Mouse (Mus musculus) spleen, embryonic (tissue): Measurements from ENCODE around the gene Pde4d.

Experiments
- CTCF ChIA-PET: fragments of 350-600 bp; sonication (Branson Sonifier 250); formaldehyde crosslinking; loops from one replicate; lab custom pipeline; 2022; lab: Charles Lee

Gene Pde4d

DNA sequence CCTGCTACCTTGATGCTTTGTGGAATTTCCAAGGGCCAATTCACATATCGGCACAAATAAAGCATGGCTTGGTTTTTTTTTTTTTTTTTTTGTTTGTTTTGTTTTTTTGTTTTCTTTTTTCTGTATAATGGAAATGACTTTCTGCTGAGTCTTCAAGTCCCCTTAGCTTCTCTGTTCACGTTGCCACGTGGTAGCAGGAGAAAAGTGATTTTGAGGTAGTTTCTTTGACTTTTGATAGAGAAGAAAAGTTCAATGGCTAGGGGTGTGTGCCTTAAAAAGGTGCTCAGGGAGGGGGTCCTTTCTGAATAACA, 1235.2 kb downstream of the Pde4d start:
- CTCF ChIA-PET, result interaction anchor here (0.7 kb wide), 1 partner anchor 171 kb away, joined by 6 read pairs; no protein-coding TSS in a partner anchor

GRCm38 (mm10) chr13:109685296-109686115, 1235.8 kb downstream of the Pde4d start:
- CTCF ChIA-PET, result interaction anchor here (0.7 kb wide), 1 partner anchor 171 kb away, joined by 6 read pairs; no protein-coding TSS in a partner anchor

- CTCF ChIA-PET, result no interaction called here
Measured at GRCm38 (mm10) chr13:109686116-109686876, 1236.5 kb downstream of the Pde4d start.

GRCm38 (mm10) chr13:109686906-109687305, 1237.2 kb downstream of the Pde4d start:
- CTCF ChIA-PET, result no interaction called here

GRCm38 (mm10) chr13:109688195-109688594, 1238.4 kb downstream of the Pde4d start:
- CTCF ChIA-PET, result no interaction called here

DNA sequence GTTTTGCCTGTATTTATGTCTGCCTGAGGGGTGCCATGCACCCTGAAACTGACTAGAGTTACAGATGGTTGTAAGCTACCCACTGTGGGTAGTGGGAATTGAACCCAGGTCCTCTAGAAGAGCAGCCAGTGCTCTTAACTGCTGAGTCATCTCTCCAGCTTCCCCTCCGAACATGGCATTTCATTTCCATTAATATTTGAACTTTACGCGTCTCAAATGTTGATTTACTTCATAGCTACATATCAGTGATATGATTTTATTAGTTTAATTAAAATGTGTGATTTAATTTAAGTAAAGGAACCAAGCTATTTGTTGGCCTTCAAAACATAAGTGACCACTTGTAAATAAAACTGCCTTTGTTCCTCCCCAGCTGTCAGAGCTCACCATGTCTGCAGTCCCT, 1239.4 kb downstream of the Pde4d start:
- CTCF ChIA-PET, result no interaction called here

DNA sequence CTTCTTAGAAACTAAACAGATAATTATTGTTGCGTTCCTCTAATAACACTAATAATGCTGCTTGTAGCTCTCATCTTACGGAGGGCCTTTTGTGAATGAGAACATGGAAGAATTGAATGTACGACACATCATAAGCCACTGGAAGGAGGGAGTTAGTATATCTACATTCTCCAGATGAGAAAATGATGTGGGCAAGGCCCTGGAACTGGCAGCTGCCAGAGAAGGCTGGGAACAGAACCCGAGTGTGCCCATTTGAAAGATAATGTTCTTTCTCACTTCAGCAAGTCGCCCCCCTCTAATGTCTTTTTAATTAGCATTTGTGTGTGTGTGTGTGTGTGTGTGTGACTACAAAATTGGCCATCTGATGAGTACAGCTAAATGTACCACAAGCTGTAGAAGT, 1240.8 kb downstream of the Pde4d start:
- CTCF ChIA-PET, result no interaction called here

DNA sequence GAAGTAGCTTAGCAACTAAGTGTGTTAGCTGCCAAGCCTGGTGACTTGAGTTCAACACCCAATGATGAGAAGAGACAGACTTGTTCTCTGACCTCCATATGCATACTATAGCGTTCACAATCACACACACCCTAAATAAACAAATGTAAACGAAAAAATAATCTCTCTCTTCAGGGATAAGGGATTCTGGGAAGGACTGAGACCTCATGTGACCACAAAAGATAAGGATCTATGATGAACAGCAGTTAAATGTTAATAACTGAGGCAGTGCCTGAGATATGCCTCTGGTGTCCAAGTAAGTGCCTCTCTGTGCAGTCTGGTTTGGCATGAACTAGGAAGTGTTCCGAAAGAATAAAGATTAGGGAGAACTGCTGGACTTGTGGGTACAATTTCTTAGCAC, 1243.1 kb downstream of the Pde4d start:
- CTCF ChIA-PET, result no interaction called here

DNA sequence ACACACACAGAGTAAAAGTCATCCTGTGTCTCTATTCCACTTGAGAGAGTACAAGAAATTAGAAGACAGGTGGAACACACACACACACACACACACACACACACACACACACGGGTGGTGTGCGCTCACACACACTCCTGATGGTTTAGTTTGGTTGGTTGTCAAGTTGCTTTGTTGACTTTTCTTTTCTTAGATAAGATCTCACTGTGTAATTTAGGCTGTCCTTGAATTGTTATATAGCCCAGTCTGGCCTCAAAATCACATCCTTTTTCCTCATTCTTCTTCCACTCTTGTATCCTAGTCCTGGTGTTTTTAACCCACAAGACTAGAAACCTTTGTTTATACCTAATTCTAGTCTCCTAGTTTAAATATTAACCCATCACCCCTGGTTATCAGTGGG, 1244.0 kb downstream of the Pde4d start:
- CTCF ChIA-PET, result no interaction called here

DNA sequence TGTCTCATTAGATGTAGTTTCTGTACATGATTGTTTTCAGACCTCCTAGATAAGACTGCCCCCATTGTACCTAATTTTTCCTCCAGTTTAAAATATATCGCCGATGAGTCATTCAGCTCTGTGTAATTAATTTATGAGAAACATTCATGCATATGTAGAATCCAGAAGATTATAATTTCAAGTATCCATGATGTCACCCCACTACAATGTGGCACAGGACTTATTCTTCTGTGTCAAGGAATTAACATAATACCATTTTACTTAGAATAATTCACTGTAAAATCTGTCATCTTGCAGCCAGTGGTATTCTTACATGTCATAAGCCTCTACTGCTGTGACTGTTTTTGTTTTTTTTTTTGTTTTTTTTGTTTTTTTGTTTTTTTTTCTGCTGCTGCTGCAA, 1244.5 kb downstream of the Pde4d start:
- CTCF ChIA-PET, result no interaction called here

- CTCF ChIA-PET, result interaction anchor here (0.6 kb wide), 1 partner anchor 133 kb away, joined by 5 read pairs; no protein-coding TSS in a partner anchor
Measured at GRCm38 (mm10) chr13:109695098-109695497, 1245.3 kb downstream of the Pde4d start.

DNA sequence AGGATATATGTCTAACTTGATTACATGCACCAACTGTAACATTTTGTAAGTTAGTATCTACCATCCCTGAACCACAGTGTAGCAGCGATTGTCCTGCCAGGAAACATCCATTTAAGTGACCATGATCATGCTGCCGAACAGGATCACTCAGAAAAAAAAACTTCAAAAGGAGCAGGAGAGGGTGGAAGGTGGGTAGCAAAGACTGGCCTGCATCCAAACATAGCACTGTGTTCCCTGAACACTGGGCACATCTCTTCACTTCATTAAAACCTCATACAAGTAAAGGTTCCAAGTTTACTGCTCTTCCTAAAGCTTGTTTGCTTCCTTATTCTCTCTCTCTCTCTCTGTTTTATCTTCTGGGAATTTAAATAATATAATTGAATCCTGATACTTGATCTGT, 1256.4 kb downstream of the Pde4d start:
- CTCF ChIA-PET, result no interaction called here

- CTCF ChIA-PET, result no interaction called here
Measured at GRCm38 (mm10) chr13:109706579-109706978, 1256.8 kb downstream of the Pde4d start.

- CTCF ChIA-PET, result no interaction called here
Measured at GRCm38 (mm10) chr13:109707154-109707553, 1257.4 kb downstream of the Pde4d start.

DNA sequence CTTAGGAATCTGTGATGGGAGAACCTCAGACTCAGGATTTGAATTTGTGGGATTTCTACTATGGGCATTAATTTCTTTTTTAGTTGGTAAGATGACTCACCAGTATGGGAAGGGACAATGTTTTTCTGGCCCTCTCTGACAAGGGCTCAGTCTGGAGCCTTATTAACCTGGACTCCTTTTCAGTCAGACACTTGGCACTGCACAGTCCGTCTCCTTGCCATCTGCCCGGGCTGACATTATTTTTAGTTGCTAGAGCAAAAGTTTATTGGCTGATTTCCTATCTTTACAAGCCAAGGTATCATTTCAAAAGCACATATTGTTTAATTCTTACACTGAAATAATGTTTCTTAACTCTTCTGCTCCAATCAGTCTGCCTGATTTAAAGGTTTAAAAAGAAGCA, 1258.6 kb downstream of the Pde4d start:
- CTCF ChIA-PET, result no interaction called here

DNA sequence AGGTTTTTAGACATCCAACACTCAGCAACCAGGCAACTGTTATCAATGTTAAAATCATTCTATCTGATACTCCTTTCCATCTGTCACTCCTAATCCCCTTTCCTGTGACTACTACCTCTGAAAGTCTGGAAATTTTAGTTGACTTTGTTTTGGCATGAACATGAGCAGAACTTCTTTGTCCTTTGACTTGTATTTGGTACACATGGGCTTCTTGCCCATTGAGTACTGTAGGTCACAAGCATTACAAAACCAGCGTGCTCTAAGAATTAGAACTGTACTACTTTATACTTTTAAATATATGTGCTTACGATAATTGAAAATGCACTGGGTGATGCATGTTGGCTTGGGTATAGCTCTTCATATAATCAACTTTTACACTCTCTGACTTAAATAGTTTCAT, 1264.8 kb downstream of the Pde4d start:
- CTCF ChIA-PET, result no interaction called here

GRCm38 (mm10) chr13:109715321-109715720, 1265.6 kb downstream of the Pde4d start:
- CTCF ChIA-PET, result no interaction called here

DNA sequence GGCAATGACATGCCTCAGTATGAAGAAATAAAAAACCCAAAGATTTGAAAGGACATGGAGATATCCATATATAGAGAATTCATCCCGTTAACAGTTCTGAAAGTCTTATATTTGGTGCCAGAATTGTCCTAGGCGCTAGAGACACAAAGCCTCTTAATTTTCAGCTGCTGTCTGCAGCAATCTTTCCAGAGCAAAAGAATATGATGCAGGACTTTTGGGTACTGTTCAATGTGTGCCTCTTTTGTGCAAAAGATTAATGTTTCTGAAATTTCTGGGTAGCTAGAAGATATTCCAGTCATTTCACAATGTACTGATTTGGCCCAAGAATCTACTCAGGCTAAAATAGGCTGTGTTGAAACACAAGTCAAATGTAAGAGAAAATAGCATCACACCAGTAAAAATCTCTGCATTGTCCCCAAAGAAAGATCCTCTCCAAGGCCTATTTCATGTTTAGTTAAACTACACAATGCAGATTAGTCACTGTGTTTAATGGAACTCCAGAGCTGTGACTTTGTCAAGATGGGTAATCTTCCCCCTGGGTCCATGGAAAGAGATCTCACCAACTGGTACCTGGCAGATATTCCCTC, 1270.5 kb downstream of the Pde4d start:
- CTCF ChIA-PET, result no interaction called here

GRCm38 (mm10) chr13:109722237-109723119, 1272.7 kb downstream of the Pde4d start:
- CTCF ChIA-PET, result no interaction called here

DNA sequence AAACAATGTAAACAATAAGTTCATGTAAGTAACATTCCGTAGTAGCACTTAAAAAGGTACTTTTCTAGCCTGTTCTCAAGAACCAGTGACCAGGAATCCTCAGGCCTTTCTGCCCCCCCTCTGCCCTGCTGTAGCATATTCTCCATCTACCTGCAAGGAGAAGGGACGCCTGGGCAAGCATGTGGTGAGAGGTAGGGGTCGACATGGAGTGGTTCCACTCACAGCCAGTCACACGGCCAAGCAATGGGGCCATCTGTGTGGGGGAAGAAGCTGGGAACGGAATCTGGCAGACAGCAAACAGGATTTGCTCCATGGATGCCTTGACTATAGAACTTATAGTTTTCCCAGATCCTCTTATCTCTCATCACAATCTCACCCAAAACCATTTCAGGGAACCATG, 1277.6 kb downstream of the Pde4d start:
- CTCF ChIA-PET, result no interaction called here

- CTCF ChIA-PET, result interaction anchor here (0.7 kb wide), 1 partner anchor 239 kb away, joined by 4 read pairs; no protein-coding TSS in a partner anchor
Measured at GRCm38 (mm10) chr13:109729612-109730011, 1279.9 kb downstream of the Pde4d start.
